25 mouse cellular contexts compared by ENCODE assay signal in genomic region chr11:22456286-22456685, GRCm38 (mm10).
"Had no signal": no experiment of that assay in that cellular context is flagged by ENCODE, and none has a peak within 500 bp of the region (broad histone marks: within the 10 kb centered on the region; RNA-seq: fewer than 3 reads in every experiment).

No protein-coding gene starts in this region.

- H3K9ac ChIP-seq: heart, embryonic 13.5 days; heart, embryonic 15.5 days; hindbrain, embryonic 12.5 days; hindbrain, embryonic 14.5 days; intestine, embryonic 15.5 days; limb, embryonic 13.5 days; limb, embryonic 15.5 days; liver, embryonic 12.5 days; liver, embryonic 14.5 days had no signal

- DNase-seq: gastrocnemius, adult 2 months; gastrocnemius, postnatal 14 days; gastrocnemius, postnatal 36 days; heart, postnatal 14 days; heart, postnatal 36 days; kidney, adult 18-20 months; kidney, adult 8-10 months; kidney, postnatal 10 days; kidney, postnatal 36 days; layer of hippocampus, adult 9-11 months; layer of hippocampus, postnatal 36 days; left cerebral cortex, postnatal 4 days had no signal

- ATAC-seq: hindbrain, embryonic 16.5 days; inflammation-experienced regulatory T-cells, adult 6 months; intestine, embryonic 15.5 days; intestine, postnatal 0 days; liver, embryonic 12.5 days had no signal

- H3K27me3 ChIP-seq: heart, embryonic 13.5 days; heart, embryonic 15.5 days; hindbrain, embryonic 12.5 days; intestine, embryonic 15.5 days; limb, embryonic 13.5 days; limb, embryonic 15.5 days; liver, embryonic 12.5 days had no signal

- H3K4me1 ChIP-seq: heart, embryonic 13.5 days; heart, embryonic 15.5 days; hindbrain, embryonic 12.5 days; intestine, embryonic 15.5 days; limb, embryonic 13.5 days; limb, embryonic 15.5 days; liver, embryonic 12.5 days had no signal

- H3K9me3 ChIP-seq: heart, embryonic 13.5 days; heart, embryonic 15.5 days; hindbrain, embryonic 10.5 days; hindbrain, embryonic 12.5 days; intestine, embryonic 15.5 days; limb, embryonic 13.5 days; limb, embryonic 15.5 days; liver, embryonic 12.5 days had no signal

- H3K27ac ChIP-seq: gastrocnemius, adult 2 months; heart, embryonic 13.5 days; heart, embryonic 15.5 days; hindbrain, embryonic 10.5 days; hindbrain, embryonic 12.5 days; hindbrain, embryonic 14.5 days; intestine, embryonic 15.5 days; limb, embryonic 13.5 days; limb, embryonic 15.5 days; liver, embryonic 12.5 days; liver, embryonic 14.5 days had no signal

- H3K36me3 ChIP-seq: heart, embryonic 13.5 days; heart, embryonic 15.5 days; hindbrain, embryonic 10.5 days; hindbrain, embryonic 12.5 days; intestine, embryonic 15.5 days; limb, embryonic 13.5 days; limb, embryonic 15.5 days; liver, embryonic 12.5 days had no signal

- H3K4me3 ChIP-seq: gastrocnemius, adult 2 months; heart, embryonic 13.5 days; heart, embryonic 15.5 days; hindbrain, embryonic 10.5 days; hindbrain, embryonic 12.5 days; intestine, embryonic 15.5 days; limb, embryonic 13.5 days; limb, embryonic 15.5 days; liver, embryonic 12.5 days had no signal
